13 mouse cellular contexts compared by ENCODE assay signal in the genomic region with DNA sequence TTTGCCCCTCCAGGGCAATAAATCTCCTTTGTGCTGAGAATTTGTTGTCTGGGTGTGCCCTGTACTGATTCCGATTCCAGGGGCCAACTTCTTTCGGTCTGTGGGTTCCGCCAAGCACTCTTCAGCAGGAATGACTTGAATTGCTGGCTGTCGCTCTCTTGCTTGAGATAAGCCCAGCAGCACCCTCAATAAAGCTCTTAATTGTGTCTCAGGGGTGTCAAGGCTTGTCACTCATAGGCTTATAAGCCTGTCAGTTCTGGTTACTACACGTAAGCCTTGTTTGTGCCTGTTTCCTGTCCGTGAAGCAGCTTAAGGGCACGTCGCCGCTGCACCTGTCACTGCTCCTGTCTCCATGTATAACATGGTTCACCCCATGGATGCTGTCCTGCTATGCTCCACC. TPM values are rescaled to one million over a fixed set of nuclear protein-coding genes. Genes with fewer than 3 reads are reported as not detected.
DNase-seq lines count a peak whose midpoint lies in the region; ATAC-seq and TF ChIP-seq lines count a peak whose summit lies in the region.
"Had no signal": no experiment of that assay in that cellular context is flagged by ENCODE, and none has a peak within 500 bp of the region (broad histone marks: within the 10 kb centered on the region; RNA-seq: fewer than 3 reads in every experiment).

No protein-coding gene starts in this region.

- DNase-seq in heart, postnatal 36 days = no peak
- DNase-seq in lung, embryonic 14.5 days = no peak
- no peak for DNase-seq in lung, postnatal 25 days (ENCODE audit: low spot score)
- no peak for DNase-seq in adrenal gland, postnatal 14 days
- no peak for DNase-seq in right cerebral cortex, postnatal 25 days
- DNase-seq: cerebellum, postnatal 25 days; kidney, adult 18-20 months; thymus, adult 18-20 months had no signal

- H3K4me1 ChIP-seq in heart, embryonic 14.5 days (ENCODE audit: control insufficient read depth in 2 of 2, insufficient read depth in 2 of 2, low read length in 2 of 2) = peaks cover 8 to 20% of the 10 kb centered on the region in 2 experiments
- H3K4me1 ChIP-seq in lung, embryonic 14.5 days (ENCODE audit: insufficient read depth) = no peaks in the 10 kb centered on the region
- H3K4me1 ChIP-seq in intestine, embryonic 15.5 days (replicated peaks) = 0 out of 2 replicates have a peak, but pooled peaks cover 1% of the 10 kb centered on the region
- no peaks in the 10 kb centered on the region for H3K4me1 ChIP-seq in neural tube, embryonic 14.5 days (ENCODE audit: control insufficient read depth, insufficient read depth, low read length)
- H3K4me1 ChIP-seq: liver, embryonic 15.5 days had no signal

- no peak for TF ChIP-seq CTCF in lung, embryonic 14.5 days (IDR thresholded peaks at IDR 0.05; ENCODE audit: low read depth)

- H3K36me3 ChIP-seq in heart, embryonic 14.5 days (ENCODE audit: control insufficient read depth, insufficient read depth, low read length) = no peaks in the 10 kb centered on the region
- H3K36me3 ChIP-seq in lung, embryonic 14.5 days (ENCODE audit: insufficient read depth) = no peaks in the 10 kb centered on the region
- no peaks in the 10 kb centered on the region for H3K36me3 ChIP-seq in intestine, embryonic 15.5 days
- H3K36me3 ChIP-seq in neural tube, embryonic 14.5 days (ENCODE audit: control insufficient read depth, insufficient read depth, low read length) = no peaks in the 10 kb centered on the region
- H3K36me3 ChIP-seq: liver, embryonic 15.5 days had no signal

- no peaks in the 10 kb centered on the region for H3K9me3 ChIP-seq in heart, embryonic 14.5 days (ENCODE audit: control insufficient read depth, low read length)
- H3K9me3 ChIP-seq in lung, embryonic 14.5 days (ENCODE audit: low read depth, low read length) = no peaks in the 10 kb centered on the region
- no peaks in the 10 kb centered on the region for H3K9me3 ChIP-seq in intestine, embryonic 15.5 days
- no peaks in the 10 kb centered on the region for H3K9me3 ChIP-seq in neural tube, embryonic 14.5 days (ENCODE audit: control insufficient read depth, low read length)
- H3K9me3 ChIP-seq: liver, embryonic 15.5 days had no signal

- intact Hi-C loops in heart, postnatal 36 days (cut with DNase I) = no loop called here

- H3K4me3 ChIP-seq in heart, embryonic 14.5 days (ENCODE audit: control insufficient read depth in 1 of 2, insufficient read depth in 1 of 2, low read depth in 1 of 2, low read length in 2 of 2) = peak overlapping the region; percentile 3 to 16; a peak in 1 of 4 replicates
- no peak overlapping the region for H3K4me3 ChIP-seq in lung, embryonic 14.5 days (ENCODE audit: low read depth, low read length)
- H3K4me3 ChIP-seq in intestine, embryonic 15.5 days (replicated peaks) = no peak overlapping the region
- H3K4me3 ChIP-seq in neural tube, embryonic 14.5 days (ENCODE audit: low read depth, low read length) = no peak overlapping the region
- H3K4me3 ChIP-seq: liver, embryonic 15.5 days had no signal

- peak overlapping the region; percentile 59; the same call in 1 of the 2 replicates for H3K9ac ChIP-seq in heart, embryonic 14.5 days (ENCODE audit: low read length)
- no peak overlapping the region for H3K9ac ChIP-seq in lung, embryonic 14.5 days
- H3K9ac ChIP-seq in intestine, embryonic 15.5 days = no peak overlapping the region
- H3K9ac ChIP-seq in neural tube, embryonic 14.5 days (replicated peaks; ENCODE audit: low read depth, low read length) = no peak overlapping the region
- H3K9ac ChIP-seq: liver, embryonic 15.5 days had no signal

- peak overlapping the region; percentile 29 to 41; a peak in 2 of 4 replicates for H3K27ac ChIP-seq in heart, embryonic 14.5 days (replicated peaks in 1 of 2; ENCODE audit: control insufficient read depth in 1 of 2, insufficient read depth in 1 of 2, low read depth in 2 of 2, low read length in 2 of 2)
- H3K27ac ChIP-seq in lung, embryonic 14.5 days (ENCODE audit: low read depth) = peak overlapping the region; percentile 42; the same call in 1 of the 2 replicates
- H3K27ac ChIP-seq in intestine, embryonic 15.5 days = peak overlapping the region; percentile 6; the same call in 1 of the 2 replicates
- no peak overlapping the region for H3K27ac ChIP-seq in neural tube, embryonic 14.5 days (ENCODE audit: low read depth, low read length)
- H3K27ac ChIP-seq: liver, embryonic 15.5 days had no signal

- H3K4me2 ChIP-seq in heart, embryonic 14.5 days (ENCODE audit: low read length) = peak overlapping the region; percentile 54
- peak overlapping the region; percentile 37 for H3K4me2 ChIP-seq in lung, embryonic 14.5 days
- H3K4me2 ChIP-seq in intestine, embryonic 15.5 days (replicated peaks) = peak overlapping the region; percentile 32
- H3K4me2 ChIP-seq in neural tube, embryonic 14.5 days (ENCODE audit: low read depth, low read length) = peak overlapping the region; percentile 26; the same call in 1 of the 2 replicates
- H3K4me2 ChIP-seq: liver, embryonic 15.5 days had no signal

- no peaks in the 10 kb centered on the region for H3K27me3 ChIP-seq in heart, embryonic 14.5 days (ENCODE audit: control insufficient read depth, insufficient read depth, low read length)
- no peaks in the 10 kb centered on the region for H3K27me3 ChIP-seq in lung, embryonic 14.5 days (ENCODE audit: insufficient read depth, low read length)
- H3K27me3 ChIP-seq in intestine, embryonic 15.5 days (replicated peaks) = no peaks in the 10 kb centered on the region
- H3K27me3 ChIP-seq in neural tube, embryonic 14.5 days (ENCODE audit: control insufficient read depth, insufficient read depth, low read length) = no peaks in the 10 kb centered on the region
- H3K27me3 ChIP-seq: CH12.LX; liver, embryonic 15.5 days had no signal

- no peak for ATAC-seq in heart, embryonic 14.5 days (ENCODE audit: insufficient number of reproducible peaks, insufficient read depth, low FRiP score, low read depth)
- ATAC-seq in lung, embryonic 14.5 days (ENCODE audit: insufficient read depth) = no peak
- peak; percentile 93 for ATAC-seq in intestine, embryonic 15.5 days
- no peak for ATAC-seq in neural tube, embryonic 14.5 days (ENCODE audit: low read depth)

- 27% methylated on average over 9 of the region's 9 CpGs for WGBS in heart, embryonic 14.5 days
- WGBS in lung, embryonic 14.5 days = 51% methylated on average over 9 of the region's 9 CpGs
- 30% methylated on average over 9 of the region's 9 CpGs for WGBS in intestine, embryonic 15.5 days
- WGBS in neural tube, embryonic 14.5 days = 34% methylated on average over 9 of the region's 9 CpGs

RNA-seq across cellular contexts. Expression of a gene that starts 5.1 kb away (rescaled TPM):
- polyA plus RNA-seq in heart, embryonic 14.5 days (2014; fragmentation: Nextera tagmentation; extraction: Ambion mirVana) = 46.9 and 60.9 TPM in 2 replicates
- 10 to 100 TPM; 18.5 to 19.7 TPM for total RNA-seq in heart, postnatal 36 days (2021)
- polyA plus RNA-seq in lung, embryonic 14.5 days (2014; fragmentation: Nextera tagmentation; extraction: Ambion mirVana) = 16.4 and 17.8 TPM in 2 replicates
- polyA plus RNA-seq in intestine, embryonic 15.5 days (2015; fragmentation: Nextera tagmentation; extraction: Ambion mirVana) = 13.0 and 14.4 TPM in 2 replicates
- 2.0 and 4.9 TPM in 2 replicates for polyA plus RNA-seq in neural tube, embryonic 14.5 days (2014; fragmentation: Nextera tagmentation; extraction: Ambion mirVana)
- total RNA-seq in adrenal gland, postnatal 14 days (2021) = 27.3 and 31.0 TPM in 2 replicates

RNA-seq across cellular contexts. Expression of a gene that starts 26.7 kb away (rescaled TPM):
- 12.4 and 16.2 TPM in 2 replicates for polyA plus RNA-seq in heart, embryonic 14.5 days (2014; fragmentation: Nextera tagmentation; extraction: Ambion mirVana)
- total RNA-seq in heart, postnatal 36 days (2021) = 10 to 100 TPM; 12.2 to 13.4 TPM
- 5.0 and 5.4 TPM in 2 replicates for polyA plus RNA-seq in lung, embryonic 14.5 days (2014; fragmentation: Nextera tagmentation; extraction: Ambion mirVana)
- polyA plus RNA-seq in intestine, embryonic 15.5 days (2015; fragmentation: Nextera tagmentation; extraction: Ambion mirVana) = 10.6 and 11.1 TPM in 2 replicates
- 1.2 and 1.4 TPM in 2 replicates for polyA plus RNA-seq in neural tube, embryonic 14.5 days (2014; fragmentation: Nextera tagmentation; extraction: Ambion mirVana)
- total RNA-seq in adrenal gland, postnatal 14 days (2021) = 8.6 and 11.0 TPM in 2 replicates

Comparison
In these comparisons a context has a peak if more than half of its experiments do, and no peak if none do; other contexts are left out.
1. H3K4me3 ChIP-seq: peak in heart, embryonic 14.5 days (2 of 2); none in lung, embryonic 14.5 days (single experiment), intestine, embryonic 15.5 days (single experiment) and neural tube, embryonic 14.5 days (single experiment).
2. Peak in every context shown above with its lines, with median percentiles within 50 percentile points of each other: H3K4me2 ChIP-seq.